Mouse (Mus musculus) liver, embryonic 14 days (tissue): ENCODE results near the gene Slc25a12. TPM values are rescaled to one million over a fixed set of nuclear protein-coding genes. Genes with fewer than 3 reads are reported as not detected.

Experiments
- polyA plus RNA-seq: library from polyadenylated mRNA; depleted of rRNA; stranded (reverse); fragments of >200 nt; gene quantifications from 2 replicates; pipeline ENCODE4 v1.2.3, GENCODE M21; 2012; rRNA removed

Slc25a12 gene
- polyA plus RNA-seq, result 11.1 and 14.5 TPM in 2 replicates

GRCm38 (mm10) chr2:71367125-71367880 is at the start of gene Slc25a12:
Gene Slc25a12 (minus strand): TSS chr2:71367749.

GRCm38 (mm10) chr2:71388951-71389763 is 21.6 kb upstream of the Slc25a12 start, which contains the start of gene Hat1:
Gene Hat1 (plus strand): TSS chr2:71388958.

Other genes starting within 250 kb of the Slc25a12 start
- gene Cybrd1, start 249.8 kb downstream of the Slc25a12 start, polyA plus RNA-seq, result 0.83 and 0.88 TPM in 2 replicates
- gene Dync1i2, start 156.0 kb downstream of the Slc25a12 start, polyA plus RNA-seq, result 26.5 and 28.0 TPM in 2 replicates
- 79.7 and 90.8 TPM in 2 replicates for gene Hat1, start 21.2 kb upstream of the Slc25a12 start, polyA plus RNA-seq
- gene Metap1d, start 85.5 kb upstream of the Slc25a12 start, polyA plus RNA-seq, result 28.5 and 31.5 TPM in 2 replicates
- gene Dlx1, start 160.4 kb upstream of the Slc25a12 start, polyA plus RNA-seq, result 0.03 and 0.06 TPM in 2 replicates
- gene Dlx2, start 179.0 kb upstream of the Slc25a12 start, polyA plus RNA-seq, result 0.01 TPM in 1 of 2 replicates, not detected in the other